Mouse (Mus musculus) liver, embryonic 16.5 days (tissue): ENCODE measurements around the gene Cspg4. TPM values are rescaled to one million over a fixed set of nuclear protein-coding genes. Genes with fewer than 3 reads are reported as not detected.

Experiments
- ATAC-seq: fragments of 200-750 bp; cut with Nextera tagmentation; 2 replicates; pipeline ENCODE4 v1.8.0; 2017; ENCODE audit warnings: low read depth, mild to moderate bottlenecking, moderate number of reproducible peaks, moderate library complexity
- H3K27ac ChIP-seq: fragments of 300-500 bp; sonication (generic); 2 replicates; pipeline ENCODE4 v1.5.1; 2014; ENCODE audit warnings: mild to moderate bottlenecking, low read length
- H3K27me3 ChIP-seq: fragments of 300-500 bp; sonication (generic); 2 replicates; pipeline ENCODE4 v1.6.1; 2014; ENCODE audit warnings: low read depth, low read length, mixed read lengths; ENCODE audit not compliant: control insufficient read depth, insufficient read depth
- H3K36me3 ChIP-seq: fragments of 300-500 bp; sonication (generic); 2 replicates; pipeline ENCODE4 v1.6.1; 2014; ENCODE audit warnings: mild to moderate bottlenecking; ENCODE audit not compliant: control insufficient read depth, insufficient read depth
- H3K4me1 ChIP-seq: fragments of 300-500 bp; sonication (generic); 2 replicates; pipeline ENCODE4 v1.6.1; 2014; ENCODE audit warnings: low read depth, low read length, mixed read lengths; ENCODE audit not compliant: control insufficient read depth
- H3K4me2 ChIP-seq: fragments of 300-500 bp; sonication (generic); 2 replicates; pipeline ENCODE4 v1.6.1; 2014; ENCODE audit warnings: low read depth, low read length, mixed read lengths
- H3K4me3 ChIP-seq: fragments of 300-500 bp; sonication (generic); 2 replicates; pipeline ENCODE4 v1.5.1; 2014; ENCODE audit warnings: low read depth, mild to moderate bottlenecking, low read length
- H3K9ac ChIP-seq: fragments of 300-500 bp; sonication (generic); 2 replicates; pipeline ENCODE4 v1.6.1; 2014; ENCODE audit warnings: low read depth, low read length
- H3K9me3 ChIP-seq: fragments of 300-500 bp; sonication (generic); replicated peaks from 2 replicates; pipeline ENCODE4 v1.6.1; 2016; ENCODE audit warnings: low read length; ENCODE audit not compliant: control insufficient read depth
- WGBS: fragments of 180-500 bp; shearing (Covaris S2); extraction: QIAGEN DNeasy Blood & Tissue Kit; methylation state at CpG from one replicate; pipeline ENCODE4 v1.1.7; 2014; ENCODE audit not compliant: insufficient replicate concordance; 5-methylcytosine and 5-hydroxymethylcytosine counted together
- polyA plus RNA-seq: library from polyadenylated mRNA; unstranded; fragments of >200 nt; fragmentation: Nextera tagmentation; extraction: Ambion mirVana; gene quantifications from 2 replicates; pipeline ENCODE4 v1.2.1, GENCODE M21; 2015

Gene Cspg4
- polyA plus RNA-seq, 1 experiment from 2014 or later = 0.87 TPM

- no peak overlapping the region for H3K27ac ChIP-seq
Observed at GRCm38 (mm10) chr9:56882818-56883217, 18.0 kb downstream of the Cspg4 start.

GRCm38 (mm10) chr9:56883470-56883869 lies 18.6 kb downstream of the Cspg4 start:
- 66% methylated on average over 7 of the region's 7 CpGs for WGBS
- no peaks in the 10 kb centered on the region for H3K9me3 ChIP-seq
- no peak overlapping the region for H3K9ac ChIP-seq
- H3K4me2 ChIP-seq = no peak overlapping the region
- H3K36me3 ChIP-seq = no peaks in the 10 kb centered on the region
- H3K4me1 ChIP-seq = no peaks in the 10 kb centered on the region
- H3K27me3 ChIP-seq = no peaks in the 10 kb centered on the region
- no peak overlapping the region for H3K4me3 ChIP-seq
- ATAC-seq = no peak
- H3K27ac ChIP-seq = no peak overlapping the region

More at GRCm38 (mm10) chr9:56882818-56883217, 18.0 kb downstream of the Cspg4 start:
- no peaks in the 10 kb centered on the region for H3K36me3 ChIP-seq
- WGBS = 39% methylated on average over 12 of the region's 12 CpGs
- ATAC-seq = no peak
- H3K4me3 ChIP-seq = no peak overlapping the region
- no peaks in the 10 kb centered on the region for H3K4me1 ChIP-seq
- H3K4me2 ChIP-seq = no peak overlapping the region
- H3K27me3 ChIP-seq = no peaks in the 10 kb centered on the region
- no peaks in the 10 kb centered on the region for H3K9me3 ChIP-seq
- no peak overlapping the region for H3K9ac ChIP-seq

- Histone ChIP-seq H3K27ac (no peak overlapping the region), H3K4me2 (no peak overlapping the region), H3K36me3 (no peaks in the 10 kb centered on the region), H3K9ac (no peak overlapping the region), H3K4me1 (no peaks in the 10 kb centered on the region), H3K9me3 (no peaks in the 10 kb centered on the region), H3K27me3 (no peaks in the 10 kb centered on the region), H3K4me3 (no peak overlapping the region)
- ATAC-seq = no peak
- WGBS = 54% methylated on average over 4 of the region's 4 CpGs
Observed at GRCm38 (mm10) chr9:56884328-56884727, 19.5 kb downstream of the Cspg4 start.

GRCm38 (mm10) chr9:56886113-56886512 lies 21.3 kb downstream of the Cspg4 start:
- Histone ChIP-seq H3K4me2 (no peak overlapping the region), H3K27ac (no peak overlapping the region), H3K4me1 (no peaks in the 10 kb centered on the region), H3K36me3 (no peaks in the 10 kb centered on the region), H3K27me3 (no peaks in the 10 kb centered on the region), H3K4me3 (no peak overlapping the region), H3K9ac (no peak overlapping the region), H3K9me3 (no peaks in the 10 kb centered on the region)
- ATAC-seq = no peak
- 59% methylated on average over 13 of the region's 13 CpGs for WGBS

- no peak overlapping the region for H3K4me3 ChIP-seq
Observed at GRCm38 (mm10) chr9:56886601-56887000, 21.8 kb downstream of the Cspg4 start.

GRCm38 (mm10) chr9:56887581-56887980 lies 22.7 kb downstream of the Cspg4 start:
- Histone ChIP-seq H3K27me3 (no peaks in the 10 kb centered on the region), H3K4me1 (no peaks in the 10 kb centered on the region), H3K4me2 (no peak overlapping the region), H3K9ac (no peak overlapping the region), H3K4me3 (no peak overlapping the region), H3K36me3 (no peaks in the 10 kb centered on the region), H3K9me3 (no peaks in the 10 kb centered on the region), H3K27ac (no peak overlapping the region)
- 74% methylated on average over 16 of the region's 16 CpGs for WGBS
- ATAC-seq = no peak

More at GRCm38 (mm10) chr9:56886601-56887000, 21.8 kb downstream of the Cspg4 start:
- Histone ChIP-seq H3K9me3 (no peaks in the 10 kb centered on the region), H3K27ac (no peak overlapping the region), H3K27me3 (no peaks in the 10 kb centered on the region), H3K9ac (no peak overlapping the region), H3K36me3 (no peaks in the 10 kb centered on the region), H3K4me2 (no peak overlapping the region), H3K4me1 (no peaks in the 10 kb centered on the region)
- no peak for ATAC-seq
- WGBS = 74% methylated on average over 15 of the region's 15 CpGs

- Histone ChIP-seq H3K27me3 (no peaks in the 10 kb centered on the region), H3K4me3 (no peak overlapping the region), H3K4me2 (peak overlapping the region; percentile 24), H3K9ac (no peak overlapping the region), H3K27ac (no peak overlapping the region), H3K9me3 (no peaks in the 10 kb centered on the region), H3K4me1 (no peaks in the 10 kb centered on the region), H3K36me3 (no peaks in the 10 kb centered on the region)
- WGBS = 11% methylated on average over 14 of the region's 14 CpGs
- ATAC-seq = 0 out of 2 replicates have a peak, but pooled peaks have one; percentile 16
Observed at GRCm38 (mm10) chr9:56889817-56890216, 25.0 kb downstream of the Cspg4 start.

- Histone ChIP-seq H3K27ac (no peak overlapping the region), H3K4me3 (no peak overlapping the region), H3K9me3 (no peaks in the 10 kb centered on the region), H3K27me3 (no peaks in the 10 kb centered on the region), H3K9ac (no peak overlapping the region), H3K4me1 (no peaks in the 10 kb centered on the region), H3K36me3 (no peaks in the 10 kb centered on the region), H3K4me2 (no peak overlapping the region)
- WGBS = 50% methylated on average over 11 of the region's 11 CpGs
- no peak for ATAC-seq
Observed at GRCm38 (mm10) chr9:56890522-56891250, 25.9 kb downstream of the Cspg4 start.

GRCm38 (mm10) chr9:56891517-56892011 lies 26.7 kb downstream of the Cspg4 start:
- H3K27ac ChIP-seq = no peak overlapping the region
- H3K4me3 ChIP-seq = no peak overlapping the region
- H3K4me2 ChIP-seq = peak overlapping the region; percentile 33
- peak; percentile 27; the same call in 1 of the 2 replicates for ATAC-seq
- H3K4me1 ChIP-seq = no peaks in the 10 kb centered on the region
- no peak overlapping the region for H3K9ac ChIP-seq
- H3K27me3 ChIP-seq = no peaks in the 10 kb centered on the region
- 35% methylated on average over 12 of the region's 12 CpGs for WGBS
- H3K9me3 ChIP-seq = no peaks in the 10 kb centered on the region
- no peaks in the 10 kb centered on the region for H3K36me3 ChIP-seq
